Mouse (Mus musculus) kidney, adult 2 months (tissue): ENCODE measurements around the gene Drc3. TPM values are rescaled to one million over a fixed set of nuclear protein-coding genes. Genes with fewer than 3 reads are reported as not detected.

ENCODE experiments used
- DNase-seq: peaks from one replicate; pipeline ENCODE4 v3.0.0; 2021
- H3K27ac ChIP-seq: fragments of 200-500 bp; 2 replicates; pipeline ENCODE4 v1.5.1; 2012; ENCODE audit warnings: low read depth, low read length, control low read depth, inconsistent platforms; ENCODE audit not compliant: insufficient read depth
- H3K27me3 ChIP-seq: fragments of 200-500 bp; replicated peaks from 2 replicates; pipeline ENCODE4 v1.6.1; 2012; ENCODE audit warnings: mild to moderate bottlenecking, moderate library complexity, low read length, inconsistent platforms; ENCODE audit not compliant: control insufficient read depth, insufficient read depth
- H3K36me3 ChIP-seq: fragments of 200-500 bp; 2 replicates; pipeline ENCODE4 v1.6.1; 2012; ENCODE audit warnings: mild to moderate bottlenecking, moderate library complexity, low read length, inconsistent platforms; ENCODE audit not compliant: control insufficient read depth, insufficient read depth
- H3K4me1 ChIP-seq: fragments of 200-500 bp; 2 replicates; pipeline ENCODE4 v1.6.1; 2011; ENCODE audit warnings: low read length; ENCODE audit not compliant: control insufficient read depth, insufficient read depth
- H3K4me3 ChIP-seq: fragments of 200-500 bp; 2 replicates; pipeline ENCODE4 v1.5.1; 2011; ENCODE audit warnings: mild to moderate bottlenecking, low read depth, low read length, control low read depth; ENCODE audit not compliant: insufficient read depth
- CTCF ChIP-seq: fragments of 200-500 bp; conservative IDR thresholded peaks from 2 replicates; pipeline ENCODE4 v1.5.1; 2011; ENCODE audit warnings: low read depth, mild to moderate bottlenecking, control low read depth, low read length, moderate library complexity, mixed read lengths; ENCODE audit not compliant: insufficient read depth, insufficient read length
- POLR2A ChIP-seq: fragments of 200-500 bp; IDR thresholded peaks from one replicate; pipeline ENCODE4 v1.6.1; 2011; ENCODE audit warnings: low read depth, low read length, control low read depth
- WGBS: fragments of 180-500 bp; shearing (Covaris S2); methylation state at CpG from one replicate; pipeline ENCODE4 v1.1.7; 2018; 5-methylcytosine and 5-hydroxymethylcytosine counted together
- polyA plus RNA-seq: library from polyadenylated mRNA; depleted of rRNA; stranded (reverse); fragments of >200 nt; gene quantifications from 2 replicates; pipeline ENCODE4 v1.2.3, GENCODE M21; 2012

Gene Drc3
- polyA plus RNA-seq, 1 experiment, result 2.6 TPM

GRCm38 (mm10) chr11:60309875-60310274 lies 43.3 kb upstream of the Drc3 start:
- DNase-seq, result no peak
- Histone ChIP-seq H3K4me3 (no peak overlapping the region), H3K4me1 (peaks cover 44% of the 10 kb centered on the region), H3K36me3 (no peaks in the 10 kb centered on the region), H3K27ac (peak overlapping the region; percentile 6; the same call in 1 of the 2 replicates), H3K27me3 (no peaks in the 10 kb centered on the region)
- TF ChIP-seq CTCF (no peak), POLR2A (no peak)

- Histone ChIP-seq H3K27ac (peak overlapping the region; percentile 44), H3K4me1 (peaks cover 43% of the 10 kb centered on the region), H3K27me3 (no peaks in the 10 kb centered on the region), H3K36me3 (no peaks in the 10 kb centered on the region), H3K4me3 (no peak overlapping the region)
- peak; percentile 94 for DNase-seq
- TF ChIP-seq CTCF, result no peak
- no peak for TF ChIP-seq POLR2A
- 10% methylated on average over 8 of the region's 8 CpGs for WGBS
Observed at GRCm38 (mm10) chr11:60311025-60311854, 41.9 kb upstream of the Drc3 start.

GRCm38 (mm10) chr11:60316250-60316649 lies 36.9 kb upstream of the Drc3 start:
- Histone ChIP-seq H3K27me3 (no peaks in the 10 kb centered on the region), H3K4me3 (no peak overlapping the region), H3K4me1 (peaks cover 58% of the 10 kb centered on the region), H3K36me3 (no peaks in the 10 kb centered on the region), H3K27ac (peak overlapping the region; percentile 79)
- WGBS, result 22% methylated on average over 7 of the region's 7 CpGs
- peak; percentile 78 for DNase-seq
- TF ChIP-seq POLR2A, result no peak

- Histone ChIP-seq H3K36me3 (no peaks in the 10 kb centered on the region), H3K4me3 (no peak overlapping the region), H3K27ac (peak overlapping the region; percentile 79), H3K4me1 (peaks cover 54% of the 10 kb centered on the region), H3K27me3 (no peaks in the 10 kb centered on the region)
- TF ChIP-seq POLR2A, result no peak
- no peak for TF ChIP-seq CTCF
- 32% methylated on average over 8 of the region's 8 CpGs for WGBS
- DNase-seq, result no peak
Observed at GRCm38 (mm10) chr11:60316883-60317282, 36.2 kb upstream of the Drc3 start.

GRCm38 (mm10) chr11:60317376-60318102 lies 35.6 kb upstream of the Drc3 start:
- no peak overlapping the region for H3K4me3 ChIP-seq
- peak; percentile 79 for DNase-seq
- H3K36me3 ChIP-seq, result no peaks in the 10 kb centered on the region
- TF ChIP-seq CTCF, result no peak
- peak overlapping the region; percentile 79 for H3K27ac ChIP-seq
- no peaks in the 10 kb centered on the region for H3K27me3 ChIP-seq
- 29% methylated on average over 7 of the region's 7 CpGs for WGBS
- H3K4me1 ChIP-seq, result peaks cover 55% of the 10 kb centered on the region

GRCm38 (mm10) chr11:60318716-60319115 lies 34.4 kb upstream of the Drc3 start:
- no peak overlapping the region for H3K4me3 ChIP-seq
- H3K27ac ChIP-seq, result peak overlapping the region; percentile 79
- no peaks in the 10 kb centered on the region for H3K27me3 ChIP-seq
- 55% methylated on average over 5 of the region's 5 CpGs for WGBS
- H3K36me3 ChIP-seq, result no peaks in the 10 kb centered on the region
- no peak for DNase-seq
- H3K4me1 ChIP-seq, result peaks cover 53% of the 10 kb centered on the region
- TF ChIP-seq POLR2A (no peak), CTCF (no peak)
